Mouse (Mus musculus): ENCODE results near the gene Tmed1.

- no peak for TF ChIP-seq CTCF (IDR thresholded peaks at IDR 0.05; ENCODE audit: low read depth)
- no peak for TF ChIP-seq EP300 (optimal IDR thresholded peaks at IDR 0.05)
Measured at GRCm38 (mm10) chr9:21525142-21525936, 15.3 kb upstream of the Tmed1 start.
